Mouse (Mus musculus) heart, postnatal 4 days (tissue): ENCODE measurements around the gene Add2. TPM values are rescaled to one million over a fixed set of nuclear protein-coding genes. Genes with fewer than 3 reads are reported as not detected.
"Not testable (repeated sequence)": the region's sequence is repeated elsewhere in the genome, so short reads cannot be mapped to it uniquely, and the experiment has no call there.

Experiments
- DNase-seq: peaks from one replicate; pipeline ENCODE4 v3.0.0; 2021
- total RNA-seq, 2 experiments: library from RNA; stranded (reverse); gene quantifications; 2 replicates each; pipeline ENCODE4 v1.2.3; 2021

Gene Add2
- total RNA-seq: 1 to 10 TPM; 2.3 to 3.3 TPM

- peak; percentile 35 for DNase-seq
These were observed at the start of gene Add2 for GRCm38 (mm10) chr6:86028601-86029322. Gene Add2, plus strand, starts transcription at chr6:86028681.

DNA sequence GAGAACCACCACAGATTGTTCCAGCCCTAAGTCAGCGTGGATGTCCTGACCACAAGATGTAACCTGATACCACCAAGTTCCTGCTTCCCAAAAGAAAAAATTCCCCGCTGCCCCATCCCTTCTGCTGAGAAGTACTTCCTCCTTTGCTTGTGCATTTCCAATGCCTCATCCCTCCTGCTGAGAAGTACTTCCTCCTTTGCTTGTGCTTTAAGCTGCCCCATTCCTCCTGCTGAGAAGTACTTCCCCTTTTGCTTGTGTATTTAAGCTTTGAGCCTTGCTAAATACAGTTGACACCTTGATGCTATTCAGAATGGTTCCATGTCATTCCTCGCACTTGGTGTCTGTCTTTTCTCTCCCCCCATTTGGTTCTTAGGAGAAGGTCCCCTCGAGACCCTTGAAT is 49.7 kb upstream of the Add2 start:
- DNase-seq: not testable (repeated sequence)

- no peak for DNase-seq
These were observed 44.1 kb upstream of the Add2 start for GRCm38 (mm10) chr6:85984351-85984750.

DNA sequence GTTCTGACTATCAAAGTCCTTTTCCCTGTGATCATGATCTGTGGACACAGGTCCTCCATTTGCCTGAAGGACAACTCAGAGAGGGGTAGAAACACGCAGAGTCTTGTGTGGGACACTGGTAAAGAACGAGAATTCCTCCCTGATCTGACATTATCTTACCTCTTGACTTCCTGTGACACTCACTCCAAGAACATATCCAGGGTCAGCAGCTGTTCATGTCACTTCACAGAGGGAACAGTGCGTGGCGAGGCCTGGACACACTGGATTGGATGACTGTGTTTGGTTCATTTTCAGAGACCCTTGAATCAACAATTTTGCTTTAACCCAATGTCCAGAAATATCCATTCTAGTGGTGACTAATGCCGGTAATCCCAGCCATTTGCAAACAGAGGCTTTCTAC is 38.9 kb upstream of the Add2 start:
- not testable (repeated sequence) for DNase-seq

DNA sequence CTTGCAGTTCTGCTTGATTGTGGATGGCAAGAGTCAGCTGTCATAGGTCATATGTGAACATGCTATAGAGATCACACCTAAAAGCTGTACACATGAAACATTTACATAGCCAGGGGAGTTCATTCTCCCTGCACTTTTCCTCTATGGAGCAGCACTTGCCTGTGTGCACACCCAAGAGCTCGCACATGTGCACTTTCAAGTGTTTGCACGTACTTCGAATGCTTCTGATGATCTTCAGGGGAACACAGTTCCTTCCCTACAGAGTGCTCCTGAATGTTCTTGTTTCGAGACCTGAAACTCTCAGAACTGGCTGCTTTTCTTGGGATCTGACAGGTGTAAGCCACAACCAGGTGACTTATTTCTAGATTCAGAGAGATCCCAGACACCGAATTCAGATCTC is 37.7 kb upstream of the Add2 start:
- not testable (repeated sequence) for DNase-seq

DNA sequence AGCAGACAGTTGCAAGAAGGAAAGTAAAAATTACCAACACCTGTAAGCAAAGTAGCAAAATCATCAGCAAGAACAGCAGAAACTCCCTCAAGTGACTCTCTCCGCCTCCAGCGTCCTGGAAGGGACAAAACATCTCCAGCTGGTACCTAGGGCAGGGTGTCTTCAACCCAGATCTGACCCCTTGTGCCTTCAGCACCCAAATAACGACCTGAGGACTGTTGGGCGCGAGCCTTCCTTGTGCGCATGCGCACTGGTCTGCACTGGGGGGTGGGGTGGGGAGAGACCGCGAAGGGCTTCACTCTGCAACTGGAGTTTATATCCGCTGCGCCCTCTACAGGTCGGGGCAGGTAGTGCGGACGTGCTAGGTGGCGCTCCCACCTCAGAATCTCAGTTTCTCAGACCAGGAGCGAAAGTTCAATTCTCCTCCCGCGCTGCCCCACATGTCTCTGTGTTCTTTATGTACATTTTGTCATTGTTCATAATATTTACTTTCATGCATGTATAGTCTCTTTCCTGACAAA is 25.0 kb upstream of the Add2 start:
- DNase-seq: peak; percentile 37

DNA sequence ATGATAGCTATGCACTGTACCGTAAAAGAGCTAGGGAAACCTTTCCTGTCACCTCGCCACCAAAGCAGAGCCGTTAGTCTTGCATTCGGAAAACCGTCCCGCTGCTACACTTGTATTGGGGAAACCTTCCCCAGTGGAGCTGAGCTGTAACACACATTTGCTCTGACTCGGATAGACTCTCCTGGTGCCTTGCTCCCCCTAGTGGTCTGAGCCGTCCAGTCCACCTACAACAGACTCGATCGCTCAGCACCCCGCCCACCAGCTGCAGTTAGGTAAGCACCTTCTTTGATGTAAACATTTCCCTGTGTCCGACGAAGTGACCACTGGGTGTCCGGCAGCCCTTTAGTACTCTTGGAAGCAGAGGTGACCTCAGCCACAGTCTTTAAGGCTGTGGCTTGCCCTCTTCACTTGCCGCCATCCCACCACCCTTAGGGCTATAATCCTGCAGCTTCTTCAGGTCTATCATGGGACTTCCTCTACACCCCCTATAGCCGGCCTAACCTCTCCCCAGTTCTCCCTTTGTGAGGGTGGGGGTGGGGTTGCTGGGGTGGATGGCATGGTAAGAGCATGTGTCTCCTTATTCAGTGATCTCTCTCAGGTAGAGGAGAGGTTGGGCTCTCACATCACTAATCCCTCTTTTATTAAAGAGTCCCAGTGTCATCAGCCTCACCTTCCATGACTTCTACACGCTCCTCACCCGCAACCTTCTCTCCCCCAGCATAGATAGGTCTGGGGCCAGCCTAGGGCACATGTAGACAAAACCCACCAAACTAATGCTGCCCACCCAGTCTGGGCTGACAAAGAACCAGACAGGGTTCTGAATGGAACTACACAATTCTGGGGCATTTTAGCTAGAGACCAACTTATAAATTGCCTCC is 24.0 kb upstream of the Add2 start:
- peak; percentile 84 for DNase-seq

DNA sequence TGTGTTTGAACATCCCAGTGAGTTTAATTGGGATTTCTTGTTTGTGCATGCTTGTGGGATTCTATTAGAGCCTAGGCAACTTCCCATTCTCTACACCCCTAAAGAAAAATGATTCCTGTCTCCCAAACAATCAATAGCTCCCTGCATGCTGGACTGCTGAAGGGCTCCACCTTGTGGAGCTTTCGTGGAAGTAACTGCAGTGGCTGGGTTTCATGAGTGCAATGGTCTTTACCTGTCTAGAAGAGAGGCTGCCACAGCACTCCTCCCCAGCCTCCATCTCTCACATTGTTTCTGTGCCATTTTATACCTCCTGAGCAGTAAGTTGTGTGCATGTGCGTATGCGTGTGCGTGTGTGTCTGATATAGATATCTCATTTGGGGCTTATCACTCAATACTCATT is 18.5 kb upstream of the Add2 start:
- DNase-seq: peak; percentile 69

DNA sequence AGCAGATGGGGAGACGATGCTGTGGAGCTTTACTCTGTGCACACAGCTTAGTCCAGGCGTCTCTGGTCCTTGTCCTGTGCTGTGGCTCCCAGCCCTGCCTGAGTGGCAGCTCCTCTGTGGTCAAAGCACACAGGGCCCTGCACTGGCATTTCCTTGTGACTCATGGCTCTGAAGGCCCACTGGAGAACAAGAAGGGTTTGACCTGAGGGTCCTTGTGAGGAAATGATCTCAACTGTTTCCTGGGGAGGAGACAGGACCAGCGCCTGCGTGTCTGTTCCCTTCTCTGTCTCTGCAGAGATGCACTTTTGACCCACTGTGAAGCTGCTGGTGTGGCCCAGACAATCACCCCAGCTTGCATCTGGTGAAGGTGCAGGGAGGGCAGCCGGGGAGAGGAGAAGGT is 13.7 kb upstream of the Add2 start:
- DNase-seq: peak; percentile 13

DNA sequence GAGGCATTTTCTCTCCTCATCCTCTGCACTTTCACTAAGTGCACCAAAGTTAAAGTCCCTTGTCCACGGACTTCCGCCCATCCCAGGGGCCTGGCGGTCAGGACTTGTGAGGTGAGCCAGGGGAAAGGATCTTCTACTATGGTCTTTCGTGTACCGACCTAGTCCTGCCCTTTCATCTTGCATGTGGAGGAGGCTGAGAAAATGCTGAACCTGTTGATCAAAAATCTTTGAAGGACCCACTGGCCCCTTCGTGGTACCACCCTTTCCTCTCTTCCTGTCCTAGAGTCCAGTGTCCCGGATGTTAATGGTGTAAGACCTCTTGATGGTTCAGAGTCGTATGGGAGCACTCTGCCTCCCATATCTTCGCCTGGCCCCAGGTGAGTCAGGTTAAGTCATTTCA is 12.6 kb upstream of the Add2 start, which contains the start of gene Figla:
Gene Figla (plus strand): TSS at position 301 of the 400 bp plus-strand sequence.
- no peak for DNase-seq

- no peak for DNase-seq
These were observed 11.6 kb upstream of the Add2 start for GRCm38 (mm10) chr6:86016793-86017350.

DNA sequence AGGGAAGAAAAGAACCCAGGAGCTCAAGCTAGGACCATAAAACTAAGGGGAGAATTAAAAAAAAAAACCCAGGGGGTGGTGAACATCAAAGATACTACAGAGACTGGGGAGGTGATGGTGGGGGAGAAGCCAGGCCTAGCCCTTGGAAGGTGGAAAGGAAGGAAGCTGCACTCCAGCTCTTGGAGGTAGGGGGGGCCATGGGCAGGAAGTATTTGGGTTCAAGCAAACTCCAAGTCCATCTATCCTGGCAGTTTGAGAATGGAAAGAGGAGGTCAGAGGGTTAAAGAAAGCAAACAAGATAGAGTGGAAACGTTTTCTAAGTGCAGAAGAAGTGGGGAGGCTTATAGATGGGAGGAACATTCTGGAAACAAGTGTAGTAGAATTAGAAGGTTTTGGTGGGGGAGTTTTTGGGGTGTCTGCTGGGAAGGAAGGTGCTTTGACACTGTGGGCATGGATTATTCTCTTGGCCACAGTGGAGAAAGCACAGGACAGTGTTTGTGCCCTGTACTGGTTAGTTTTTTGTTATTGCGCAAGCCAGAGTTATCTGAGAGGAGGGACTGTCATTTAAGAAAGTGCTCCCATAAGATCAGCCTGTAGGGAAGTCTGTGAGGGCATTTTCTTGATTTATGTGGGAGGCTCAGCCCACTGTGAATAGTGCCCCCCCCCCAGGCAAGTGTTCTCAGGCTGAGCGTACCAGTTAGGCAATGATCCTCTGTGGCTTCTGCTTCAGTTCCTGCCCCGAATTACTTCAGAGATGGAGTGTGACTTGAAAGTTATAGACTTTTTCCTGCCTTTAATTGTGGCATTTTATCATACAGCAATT is 8.9 kb upstream of the Add2 start:
- DNase-seq: no peak

DNA sequence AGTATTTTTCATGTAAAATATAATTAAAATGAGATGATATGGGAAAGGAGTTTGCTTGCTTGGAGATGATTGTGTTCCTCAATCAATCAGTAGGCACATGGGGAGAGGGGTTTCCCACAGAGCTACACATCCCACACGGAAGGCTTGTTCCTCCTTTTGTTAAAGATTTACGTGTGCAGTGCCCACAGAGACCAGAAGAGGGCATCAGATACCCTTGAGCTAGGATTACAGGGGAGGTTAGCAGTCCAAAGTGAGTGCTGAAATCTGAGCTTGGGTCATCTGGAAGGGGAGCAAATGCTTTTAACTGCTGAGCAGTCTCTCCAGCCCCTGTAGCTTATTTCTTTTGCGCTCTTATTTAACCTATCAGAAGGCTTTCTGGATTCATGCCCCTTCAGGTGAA is 7.5 kb upstream of the Add2 start:
- peak; percentile 50 for DNase-seq

- no peak for DNase-seq
These were observed 1.7 kb upstream of the Add2 start for GRCm38 (mm10) chr6:86026632-86027292.

- DNase-seq: no peak
These were observed 331 bp upstream of the Add2 start for GRCm38 (mm10) chr6:86028150-86028549.

- no peak for DNase-seq
These were observed 837 bp downstream of the Add2 start for GRCm38 (mm10) chr6:86029323-86029713.

- DNase-seq: no peak
These were observed 3.0 kb downstream of the Add2 start for GRCm38 (mm10) chr6:86031527-86031926.

DNA sequence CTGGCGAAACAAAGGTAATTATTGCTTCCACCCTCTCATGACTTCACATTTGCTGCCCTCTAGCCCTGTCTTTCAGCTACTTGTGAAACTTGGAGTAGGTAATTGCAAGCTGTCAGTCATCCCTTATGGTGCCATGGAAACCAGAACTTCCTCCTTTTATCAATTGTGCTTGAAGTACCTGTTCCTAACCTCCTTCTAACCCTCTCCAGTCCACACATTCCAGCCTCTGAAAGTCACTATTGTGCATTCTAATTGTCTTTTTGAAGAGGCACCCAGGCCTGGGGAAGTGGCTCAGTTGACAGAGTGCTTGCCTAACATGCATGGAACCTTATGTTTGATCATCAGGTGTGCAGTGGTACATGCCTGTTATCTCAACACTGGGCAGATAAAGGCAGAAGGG is 5.2 kb downstream of the Add2 start:
- DNase-seq: no peak

DNA sequence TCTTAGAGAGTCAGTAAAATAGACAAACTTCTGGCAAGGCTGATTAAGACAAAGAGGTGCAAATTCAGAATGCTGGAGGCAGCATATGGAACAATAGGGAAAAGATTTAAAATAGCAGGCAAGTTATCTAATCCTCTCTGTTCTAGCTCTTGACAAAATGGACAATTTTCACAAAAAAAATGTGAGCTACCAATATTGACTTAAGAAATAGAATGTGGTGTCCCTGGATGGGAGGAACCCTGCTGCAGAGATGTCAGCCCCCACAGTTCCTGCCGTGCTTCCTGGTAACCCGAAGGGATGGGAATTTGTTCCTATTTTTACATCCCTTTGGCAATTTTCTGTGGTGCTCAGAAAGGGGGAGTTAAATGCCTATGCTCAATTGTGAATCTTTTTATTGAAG is 10.4 kb downstream of the Add2 start:
- DNase-seq: no peak

- DNase-seq: no peak
These were observed 11.7 kb downstream of the Add2 start for GRCm38 (mm10) chr6:86040140-86040539.

DNA sequence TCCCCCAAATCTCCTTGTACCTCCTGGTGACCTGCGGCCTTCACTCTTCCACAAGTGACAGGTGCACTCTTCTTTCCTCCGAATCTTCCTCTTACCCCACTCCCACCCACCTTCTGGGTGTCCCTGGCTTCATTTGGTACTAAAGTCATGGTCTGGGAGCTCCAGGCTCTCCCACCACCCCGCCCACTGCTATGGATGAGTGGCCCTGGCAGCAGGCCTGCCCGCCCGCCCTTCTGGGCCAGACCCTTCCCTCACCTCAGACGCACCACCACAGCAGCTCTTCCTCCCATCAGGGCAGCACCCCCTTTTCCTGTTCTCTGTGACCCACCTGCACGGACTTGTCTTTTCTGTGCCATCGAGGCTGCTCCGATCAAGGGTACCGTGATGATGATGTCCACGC is 19.0 kb downstream of the Add2 start:
- DNase-seq: no peak

DNA sequence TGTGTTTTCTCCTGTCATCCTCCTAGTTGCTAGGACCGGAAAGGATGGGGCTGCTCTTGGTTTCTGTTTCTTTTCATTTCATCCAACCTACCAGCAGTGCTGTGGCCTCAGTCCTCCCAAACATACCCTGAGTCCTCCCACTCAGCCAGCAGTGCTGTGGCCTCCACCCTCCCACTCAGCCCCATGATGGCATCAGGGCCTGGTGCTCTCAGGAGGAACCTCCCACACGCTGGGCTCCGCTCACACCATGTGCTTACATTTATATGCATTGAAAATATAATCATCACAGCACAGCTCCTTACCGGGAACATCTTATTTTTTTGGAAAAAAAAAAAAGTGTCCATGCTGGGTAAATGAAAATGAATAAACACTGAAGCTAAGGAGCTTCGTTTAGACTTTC is 20.0 kb downstream of the Add2 start:
- no peak for DNase-seq
